Mouse (Mus musculus) left cerebral cortex, adult 18-20 months (tissue): ENCODE data around the gene Mast4. TPM values are rescaled to one million over a fixed set of nuclear protein-coding genes. Genes with fewer than 3 reads are reported as not detected.
A peak's percentile ranks its signal among the peaks of the same experiment; 100 is the strongest.

Source experiments
- DNase-seq, 2 experiments: peaks; one replicate each; pipeline ENCODE4 v3.0.0; 2021 to 2022; ENCODE audit warnings: low spot score in 2 of 2, mixed read lengths in 1 of 2
- total RNA-seq, 2 experiments: library from RNA; stranded (reverse); gene quantifications; 2 replicates each; pipeline ENCODE4 v1.2.3; 2021

Gene Mast4
- total RNA-seq, 2 experiments from 2014 or later: 49.8 to 50.2 TPM

DNA sequence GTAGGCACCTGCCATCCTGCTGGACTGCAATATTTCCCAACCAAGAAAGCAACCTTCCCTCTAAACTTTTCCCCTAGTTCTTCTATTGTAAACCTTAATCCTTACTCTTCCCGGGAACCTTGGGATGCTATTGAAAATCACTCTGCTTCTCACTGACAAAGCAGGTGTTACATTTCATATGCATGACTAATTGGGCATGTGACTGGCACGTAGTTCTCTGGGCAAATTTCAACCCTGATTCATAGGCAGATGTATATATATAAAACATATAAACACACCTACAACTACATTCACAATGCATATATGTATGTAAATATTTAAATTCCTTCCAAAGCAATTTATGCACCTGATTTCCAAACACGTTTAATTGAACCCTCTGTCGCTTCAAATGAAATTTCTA lies 90.2 kb downstream of the Mast4 start:
- DNase-seq: no peak

GRCm38 (mm10) chr13:103241092-103241491 lies 93.2 kb downstream of the Mast4 start:
- DNase-seq: no peak

- no peak for DNase-seq
These were observed 94.6 kb downstream of the Mast4 start for GRCm38 (mm10) chr13:103239654-103240053.

DNA sequence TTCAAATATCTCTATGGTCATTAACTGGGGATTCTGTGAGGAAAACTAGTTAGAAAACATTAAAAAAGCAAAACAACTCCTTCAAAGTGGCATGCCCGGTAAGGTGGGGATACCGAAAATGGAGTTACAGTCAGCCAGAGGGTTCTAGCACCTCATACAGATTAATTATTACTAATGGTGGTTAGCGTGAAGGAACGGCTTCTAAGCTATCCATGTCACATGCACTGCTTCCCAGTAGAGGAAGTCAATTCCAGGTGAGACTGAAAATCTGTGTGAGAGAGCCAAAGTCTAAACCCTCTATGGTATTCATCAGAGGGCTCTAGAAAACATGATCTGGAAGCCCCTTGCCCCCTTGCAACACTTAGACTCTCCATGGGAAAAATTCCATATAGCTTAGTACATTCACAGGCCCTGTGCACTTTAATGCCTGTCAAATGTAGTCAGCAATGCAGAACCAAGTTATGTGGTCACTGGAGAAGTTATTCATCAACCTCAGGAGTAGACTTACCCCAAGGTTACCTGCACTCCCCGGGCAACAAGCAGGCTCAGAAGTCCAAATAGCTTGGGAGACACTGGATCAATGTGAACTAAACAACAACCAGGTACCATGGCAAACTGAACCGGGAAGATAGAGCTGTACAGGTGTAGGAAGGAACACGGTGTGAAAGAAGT lies 96.1 kb downstream of the Mast4 start:
- DNase-seq: no peak

DNA sequence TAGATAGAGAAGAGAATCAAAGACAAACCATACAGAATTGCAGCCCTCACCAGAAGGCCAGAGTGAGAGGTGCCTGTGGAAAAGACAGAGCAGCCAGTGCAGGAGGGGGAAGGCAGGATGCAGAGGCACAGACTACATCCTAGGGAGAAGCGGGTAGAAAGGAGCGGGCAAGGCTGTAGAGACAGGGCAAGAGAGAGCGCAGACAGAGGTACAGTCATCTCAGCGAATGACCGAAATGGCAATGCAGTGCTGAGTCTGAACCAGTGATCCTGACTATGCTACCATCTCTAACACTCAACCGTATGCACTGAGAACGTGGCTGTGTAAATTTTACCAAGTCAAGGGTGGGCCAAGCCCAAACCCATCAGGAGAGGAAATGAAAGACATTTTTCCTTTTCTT lies 102.1 kb downstream of the Mast4 start:
- no peak for DNase-seq

DNA sequence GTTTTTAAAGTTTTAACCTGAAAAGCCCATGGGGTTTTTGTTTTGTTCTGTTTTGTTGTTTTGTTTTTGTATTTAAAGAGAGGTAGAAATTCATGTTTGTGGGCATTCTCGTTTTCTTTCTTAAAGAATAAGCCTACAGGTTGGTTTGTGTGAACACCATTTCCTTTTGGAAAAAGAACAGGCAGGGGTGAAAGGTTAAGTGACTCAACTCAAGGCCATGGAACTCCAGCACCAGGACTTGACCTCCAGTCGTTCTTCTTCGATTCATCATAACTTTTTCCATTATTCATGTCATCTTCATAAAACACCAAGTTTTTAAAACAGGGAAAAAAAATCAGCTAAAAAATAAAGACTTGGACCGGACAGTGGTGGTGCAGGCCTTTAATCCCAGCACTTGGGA lies 105.2 kb downstream of the Mast4 start:
- DNase-seq: no peak

GRCm38 (mm10) chr13:103225895-103226815 lies 108.1 kb downstream of the Mast4 start:
- DNase-seq: no peak

DNA sequence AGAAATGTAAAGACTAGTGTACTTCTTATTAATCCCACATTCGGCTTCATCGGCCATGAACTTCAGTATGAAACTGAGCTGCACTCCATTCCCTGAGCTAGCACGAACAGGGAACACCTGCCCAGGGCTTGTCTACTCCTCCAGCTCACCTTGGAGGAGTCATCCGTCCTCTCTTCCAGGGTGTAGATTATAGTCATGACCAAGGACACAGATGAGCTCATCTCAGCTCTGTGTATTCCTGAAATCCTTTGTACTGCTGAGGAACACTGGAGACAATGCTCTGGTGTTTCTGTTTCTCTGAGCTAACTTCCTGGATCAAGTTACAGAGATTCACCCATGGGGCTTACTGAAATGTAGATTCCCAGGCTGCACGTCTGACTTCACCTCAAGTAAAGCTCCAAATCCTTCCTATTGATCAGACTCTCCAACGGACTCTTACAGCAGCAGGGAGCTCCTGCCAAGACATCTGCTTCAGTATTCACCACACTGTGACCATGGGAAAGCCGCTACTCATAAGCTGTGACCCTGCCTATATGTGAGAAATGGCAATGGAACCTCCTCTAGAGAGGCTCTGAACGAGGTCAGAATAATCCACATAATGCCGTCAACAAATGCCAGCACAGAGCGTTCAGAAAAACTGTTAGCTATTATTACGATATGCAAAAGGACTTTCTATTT lies 108.9 kb downstream of the Mast4 start:
- no peak for DNase-seq

DNA sequence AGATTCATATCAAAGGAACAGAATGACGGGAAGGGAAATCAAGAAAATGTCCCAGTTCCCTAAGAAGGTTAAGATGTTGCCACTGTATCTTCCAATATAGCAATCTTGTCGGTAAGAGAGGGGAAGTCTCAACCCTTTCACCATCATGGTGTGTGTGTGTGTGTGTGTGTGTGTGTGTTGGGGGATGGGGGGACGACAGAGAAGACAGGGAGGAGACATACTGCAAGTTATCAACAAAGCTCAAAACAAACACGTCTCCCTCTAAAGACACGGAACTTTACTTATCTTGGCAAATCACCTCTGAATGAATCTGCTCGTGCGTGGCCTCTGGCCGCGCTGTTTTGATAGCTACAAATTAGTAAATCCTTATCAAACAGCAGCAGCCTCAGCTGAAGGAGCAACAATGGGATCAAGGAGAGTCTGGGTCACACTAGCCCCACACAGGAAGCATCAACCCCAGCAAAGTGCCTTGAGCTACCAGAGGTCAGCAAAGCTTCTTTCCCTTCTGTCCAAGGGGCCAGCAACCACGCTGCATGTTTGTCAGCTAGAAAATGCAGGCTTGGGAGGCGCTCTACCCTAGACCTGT lies 113.7 kb downstream of the Mast4 start:
- no peak for DNase-seq

GRCm38 (mm10) chr13:103219999-103220398 lies 114.3 kb downstream of the Mast4 start:
- no peak for DNase-seq

- DNase-seq: no peak
These were observed 116.8 kb downstream of the Mast4 start for GRCm38 (mm10) chr13:103217486-103217885.

GRCm38 (mm10) chr13:103214506-103214905 lies 119.8 kb downstream of the Mast4 start:
- DNase-seq: no peak

GRCm38 (mm10) chr13:103211953-103212352 lies 122.3 kb downstream of the Mast4 start:
- peak; percentile 36 to 53 for DNase-seq

DNA sequence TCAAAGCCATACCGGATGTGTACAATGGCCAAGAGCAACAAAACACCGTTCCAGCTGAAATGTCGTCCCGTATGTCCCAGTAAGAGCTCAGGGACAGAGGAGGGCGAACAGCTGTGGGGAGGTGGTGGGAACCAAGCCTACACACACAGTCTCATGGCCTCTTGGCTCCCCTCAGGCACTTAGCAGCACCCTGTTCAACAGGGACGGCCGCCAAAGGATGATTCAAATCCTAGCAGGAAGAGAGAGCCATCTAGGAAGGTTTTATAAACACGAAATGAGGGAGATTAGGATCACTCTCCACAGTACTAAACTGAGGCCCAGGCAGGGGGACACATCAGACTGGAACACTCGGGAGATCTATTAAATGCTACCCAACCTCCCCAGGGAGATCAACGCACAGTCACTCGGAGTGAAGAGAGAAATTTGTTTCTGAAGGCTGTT lies 122.8 kb downstream of the Mast4 start:
- DNase-seq: peak; percentile 59 to 63

GRCm38 (mm10) chr13:103210746-103211145 lies 123.6 kb downstream of the Mast4 start:
- DNase-seq: no peak

DNA sequence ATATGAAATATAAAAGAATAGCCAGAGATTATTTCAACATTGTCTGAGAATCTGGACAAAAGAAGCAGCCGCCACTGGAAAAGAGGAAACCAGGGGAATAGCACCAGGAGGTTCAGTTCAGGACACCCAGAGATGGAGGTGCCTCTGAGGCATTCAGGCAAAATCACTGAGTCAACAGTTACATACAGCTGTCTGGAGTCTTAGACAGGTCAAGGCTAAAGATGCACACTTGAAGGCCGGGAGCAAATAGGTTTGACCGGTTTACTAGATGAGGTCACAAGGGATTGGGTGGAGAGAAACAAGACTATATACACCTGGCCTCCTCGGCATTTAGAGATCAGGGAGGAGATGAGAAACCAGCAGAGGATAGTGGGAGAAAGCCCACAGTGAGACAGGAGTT lies 127.1 kb downstream of the Mast4 start:
- no peak for DNase-seq

- DNase-seq: no peak
These were observed 127.7 kb downstream of the Mast4 start for GRCm38 (mm10) chr13:103206644-103207043.

DNA sequence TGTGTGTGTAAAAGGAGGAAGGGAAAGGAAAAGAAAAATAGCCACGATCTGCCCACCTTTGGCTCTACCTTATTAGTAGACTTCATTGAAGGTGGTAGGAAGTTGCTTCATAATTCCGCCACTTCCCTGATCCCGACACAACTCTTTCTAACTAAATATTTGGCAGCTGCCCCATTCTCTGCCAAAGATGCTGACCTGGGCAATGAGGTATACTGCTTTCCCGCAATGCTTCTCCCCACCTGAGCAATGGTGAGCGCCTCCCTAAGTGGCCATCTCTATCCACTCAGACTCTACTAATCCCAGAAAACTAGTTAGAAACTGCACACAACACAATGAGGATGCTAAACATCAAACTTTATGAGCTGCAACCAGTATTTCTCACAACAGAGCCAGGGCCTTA lies 129.1 kb downstream of the Mast4 start:
- no peak for DNase-seq

- DNase-seq: peak in 1 of 2 experiments; percentile 29
These were observed 130.9 kb downstream of the Mast4 start for GRCm38 (mm10) chr13:103203376-103203895.

DNA sequence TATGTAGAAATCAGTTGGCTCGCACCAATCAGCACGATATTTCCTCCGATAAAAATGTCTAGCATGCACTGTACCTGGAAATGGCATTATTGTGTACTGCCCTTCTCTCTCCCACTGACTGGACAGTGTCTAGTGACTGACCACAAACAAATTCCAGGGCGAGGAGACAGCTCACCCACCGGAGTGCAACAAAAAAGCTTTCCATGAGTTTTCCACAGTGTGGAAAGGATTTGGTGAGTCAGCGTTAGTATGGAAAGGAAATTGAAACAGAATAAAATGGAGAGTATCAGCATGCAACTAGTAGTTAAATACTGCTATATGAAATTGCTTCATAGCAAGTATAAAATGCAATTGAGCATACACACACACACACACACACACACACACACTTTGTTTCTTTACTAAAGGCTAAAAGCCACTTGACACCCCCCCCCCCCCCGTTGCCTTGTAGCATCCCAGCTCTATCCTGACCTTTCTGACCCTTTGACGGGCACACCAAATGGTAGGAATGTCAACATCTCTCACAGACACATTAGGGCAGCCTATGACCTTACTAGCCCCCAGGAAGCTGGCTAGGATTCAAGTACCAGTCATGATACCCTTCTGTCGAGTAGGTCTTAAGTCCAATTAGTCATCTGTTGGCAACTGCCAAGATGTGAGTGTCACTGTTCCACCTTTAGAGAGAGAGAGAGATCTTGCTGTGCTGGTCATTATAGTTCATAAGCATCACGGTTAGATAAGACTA lies 133.1 kb downstream of the Mast4 start:
- DNase-seq: no peak
